15 mouse cellular contexts compared by ENCODE assay signal in genomic region chr12:111324536-111324935, GRCm38 (mm10). TPM values are rescaled to one million over a fixed set of nuclear protein-coding genes. Genes with fewer than 3 reads are reported as not detected.
"Had no signal": no experiment of that assay in that cellular context is flagged by ENCODE, and none has a peak within 500 bp of the region (broad histone marks: within the 10 kb centered on the region; RNA-seq: fewer than 3 reads in every experiment).

No protein-coding gene starts in this region.

- DNase-seq: kidney, postnatal 36 days; lung, adult 2 months; lung, postnatal 36 days; midbrain, embryonic 14.5 days; right cerebral cortex, adult 18-20 months; right cerebral cortex, postnatal 25 days; thymus, postnatal 4 days had no signal

- ATAC-seq: lung, postnatal 0 days had no signal

- H3K4me3 ChIP-seq: layer of hippocampus, adult 2 months; limb, embryonic 10.5 days; liver, embryonic 15.5 days; myocyte; neural tube, embryonic 15.5 days had no signal

- H3K9me3 ChIP-seq: limb, embryonic 10.5 days; liver, embryonic 15.5 days; neural tube, embryonic 15.5 days had no signal

- H3K9ac ChIP-seq: liver, embryonic 15.5 days; neural tube, embryonic 15.5 days had no signal

- H3K4me2 ChIP-seq: liver, embryonic 11.5 days; liver, embryonic 15.5 days; neural tube, embryonic 15.5 days had no signal

- H3K27me3 ChIP-seq: liver, embryonic 15.5 days; neural tube, embryonic 15.5 days had no signal

- H3K27ac ChIP-seq: layer of hippocampus, adult 2 months; limb, embryonic 10.5 days; liver, embryonic 15.5 days; neural tube, embryonic 15.5 days had no signal

- H3K4me1 ChIP-seq: limb, embryonic 10.5 days; liver, embryonic 15.5 days; neural tube, embryonic 15.5 days had no signal

RNA-seq across cellular contexts. Expression of gene Amn, which starts 53.6 kb away (rescaled TPM):
- polyA plus RNA-seq: neural tube, embryonic 11.5 days had no signal
